Mouse (Mus musculus): ENCODE results near the gene Chchd6.

DNA sequence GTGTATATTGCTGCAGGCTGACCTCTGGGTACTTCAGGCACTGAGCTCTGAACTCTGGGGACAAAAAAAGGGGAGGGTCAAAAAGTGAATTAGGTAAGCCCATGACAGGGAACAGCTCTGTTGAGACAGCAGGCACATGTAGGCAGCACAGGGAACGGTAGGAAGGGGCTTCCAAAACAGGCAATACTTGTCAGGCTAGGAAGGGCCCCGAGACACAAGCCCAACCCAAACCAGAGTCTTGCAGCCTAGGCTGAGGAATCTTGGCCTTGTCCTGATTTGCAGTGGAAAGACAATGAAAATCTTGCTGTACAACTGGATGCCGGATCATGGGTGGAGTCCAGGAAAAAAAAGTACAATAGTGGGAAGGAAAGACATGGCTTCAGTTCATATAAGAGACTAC is 135.8 kb downstream of the Chchd6 start:
- no peak for TF ChIP-seq CTCF (IDR thresholded peaks at IDR 0.05; ENCODE audit: control insufficient read depth, insufficient read depth, insufficient read length)
- TF ChIP-seq USF1 (IDR thresholded peaks at IDR 0.05; ENCODE audit: low read depth): no peak
- no peak for TF ChIP-seq MAX (IDR thresholded peaks at IDR 0.05)
- TF ChIP-seq FOSL1 (IDR thresholded peaks at IDR 0.05; ENCODE audit: insufficient read depth, low read length, poor library complexity, severe bottlenecking): no peak
- TF ChIP-seq CEBPB (IDR thresholded peaks at IDR 0.05; ENCODE audit: low read depth): no peak
- TF ChIP-seq MYOG (IDR thresholded peaks at IDR 0.05; ENCODE audit: control insufficient read depth, extremely low read depth, insufficient read length): no peak

All from C2C12 (cell line).